Mouse (Mus musculus) erythroblast, embryonic 14.5 days (primary cell): ENCODE data around the gene Ctc1. TPM values are rescaled to one million over a fixed set of nuclear protein-coding genes. Genes with fewer than 3 reads are reported as not detected.
A peak's percentile ranks its signal among the peaks of the same experiment; 100 is the strongest.

Source experiments
- H3K27me3 ChIP-seq: 2 replicates; pipeline ENCODE4 v1.6.1; 2012; ENCODE audit warnings: inconsistent platforms; ENCODE audit not compliant: control insufficient read depth
- H3K36me3 ChIP-seq: 2 replicates; pipeline ENCODE4 v1.6.1; 2012; ENCODE audit warnings: mild to moderate bottlenecking, inconsistent platforms; ENCODE audit not compliant: control insufficient read depth
- H3K4me1 ChIP-seq: 2 replicates; pipeline ENCODE4 v1.6.1; 2012; ENCODE audit warnings: inconsistent platforms; ENCODE audit not compliant: control insufficient read depth
- H3K4me3 ChIP-seq: replicated peaks from 2 replicates; pipeline ENCODE3; 2012; ENCODE audit warnings: moderate library complexity, mild to moderate bottlenecking, inconsistent platforms
- H3K9me3 ChIP-seq: 2 replicates; pipeline ENCODE4 v1.6.1; 2012; ENCODE audit warnings: low read length, inconsistent platforms, mixed read lengths; ENCODE audit not compliant: control insufficient read depth
- GATA1 ChIP-seq: IDR thresholded peaks from 2 replicates; pipeline ENCODE4 v1.6.1; 2012; ENCODE audit warnings: low read length, inconsistent platforms, mixed read lengths
- TAL1 ChIP-seq: IDR thresholded peaks from 3 replicates; pipeline ENCODE4 v1.6.1; 2012; ENCODE audit warnings: low read length, inconsistent platforms, mixed read lengths
- polyA plus RNA-seq: library from polyadenylated mRNA; stranded (reverse); fragments of >175 nt; gene quantifications from 2 replicates; pipeline ENCODE4 v1.2.3, GENCODE M21; 2012

The Ctc1 gene
- polyA plus RNA-seq, 1 experiment = 13.5 TPM

- peaks cover 57% of the 10 kb centered on the region for H3K4me1 ChIP-seq
- no peak for TF ChIP-seq TAL1
- TF ChIP-seq GATA1 = no peak
- H3K27me3 ChIP-seq = no peaks in the 10 kb centered on the region
- peak overlapping the region; percentile 77 for H3K4me3 ChIP-seq
- no peaks in the 10 kb centered on the region for H3K9me3 ChIP-seq
- H3K36me3 ChIP-seq = peaks cover 19% of the 10 kb centered on the region
Measured at GRCm38 (mm10) chr11:69058265-69058664, 42.6 kb downstream of the Ctc1 start.

GRCm38 (mm10) chr11:69058729-69059356, 43.1 kb downstream of the Ctc1 start:
- H3K36me3 ChIP-seq = peaks cover 13% of the 10 kb centered on the region
- H3K4me1 ChIP-seq = peaks cover 57% of the 10 kb centered on the region
- TF ChIP-seq GATA1 (no peak), TAL1 (no peak)
- peak overlapping the region; percentile 77 for H3K4me3 ChIP-seq
- H3K9me3 ChIP-seq = no peaks in the 10 kb centered on the region
- no peaks in the 10 kb centered on the region for H3K27me3 ChIP-seq

DNA sequence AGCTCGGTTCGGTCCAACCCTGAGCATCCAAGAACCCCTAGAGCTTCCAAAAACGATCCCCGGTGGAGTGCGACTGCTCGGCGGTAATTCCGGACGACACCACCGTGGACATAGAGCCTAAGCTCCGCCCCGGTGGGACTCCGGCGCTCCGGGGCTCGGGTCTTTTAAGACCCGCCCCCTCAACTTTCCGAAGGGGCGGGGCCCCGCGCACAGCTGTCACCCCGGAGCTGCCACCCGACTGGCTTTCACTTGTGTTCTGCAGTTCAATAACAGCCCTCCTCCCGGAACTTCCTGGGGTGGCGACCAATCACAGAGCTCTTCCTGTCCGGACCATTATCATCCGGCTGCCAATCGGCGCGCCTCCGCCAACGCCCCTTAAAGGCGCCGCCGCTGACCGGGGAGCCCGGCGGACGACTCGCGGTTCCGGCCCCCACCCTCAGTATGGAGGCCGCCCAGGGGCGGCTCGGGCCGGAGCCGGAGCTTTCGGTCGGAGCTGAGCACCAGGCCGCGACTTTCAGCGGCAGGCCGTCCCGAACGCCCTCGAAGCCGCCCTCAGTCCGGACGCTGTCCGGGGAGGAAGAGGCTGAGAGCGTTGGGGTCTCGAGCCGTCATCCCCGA, 43.8 kb downstream of the Ctc1 start, which contains the start of gene Borcs6:
Borcs6 (plus strand) TSS at position 361 of the 618 bp plus-strand sequence.
- peaks cover 60% of the 10 kb centered on the region for H3K4me1 ChIP-seq
- no peaks in the 10 kb centered on the region for H3K27me3 ChIP-seq
- TF ChIP-seq TAL1 (no peak), GATA1 (no peak)
- no peaks in the 10 kb centered on the region for H3K9me3 ChIP-seq
- H3K36me3 ChIP-seq = peaks cover 7% of the 10 kb centered on the region
- H3K4me3 ChIP-seq = peak within 1 kb of the TSS; percentile 77

DNA sequence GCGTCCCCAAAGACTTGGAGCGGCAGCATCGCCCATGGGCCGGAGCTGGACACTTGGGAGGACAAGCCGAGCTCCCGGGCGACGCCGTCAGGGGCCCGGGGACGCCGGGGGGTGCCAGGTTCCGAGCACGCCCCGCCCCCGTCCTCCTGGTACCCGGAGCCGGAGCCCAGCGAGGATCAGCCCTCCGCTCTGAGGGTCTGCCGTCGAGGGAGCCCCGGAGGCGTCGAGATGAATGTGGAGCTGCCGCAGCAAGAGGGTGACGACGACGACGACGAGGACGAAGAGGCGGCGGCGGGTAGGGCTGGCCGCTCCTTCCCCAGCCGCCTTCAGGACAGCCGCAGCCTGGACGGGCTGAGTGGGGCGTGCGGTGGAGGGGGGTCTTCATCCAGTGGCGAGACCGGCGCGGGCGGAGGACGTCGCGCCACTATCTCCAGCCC, 44.3 kb downstream of the Ctc1 start:
- H3K4me1 ChIP-seq = peaks cover 64% of the 10 kb centered on the region
- no peaks in the 10 kb centered on the region for H3K27me3 ChIP-seq
- no peaks in the 10 kb centered on the region for H3K9me3 ChIP-seq
- no peak for TF ChIP-seq GATA1
- no peak for TF ChIP-seq TAL1
- H3K4me3 ChIP-seq = peak overlapping the region; percentile 77
- peaks cover 6% of the 10 kb centered on the region for H3K36me3 ChIP-seq

DNA sequence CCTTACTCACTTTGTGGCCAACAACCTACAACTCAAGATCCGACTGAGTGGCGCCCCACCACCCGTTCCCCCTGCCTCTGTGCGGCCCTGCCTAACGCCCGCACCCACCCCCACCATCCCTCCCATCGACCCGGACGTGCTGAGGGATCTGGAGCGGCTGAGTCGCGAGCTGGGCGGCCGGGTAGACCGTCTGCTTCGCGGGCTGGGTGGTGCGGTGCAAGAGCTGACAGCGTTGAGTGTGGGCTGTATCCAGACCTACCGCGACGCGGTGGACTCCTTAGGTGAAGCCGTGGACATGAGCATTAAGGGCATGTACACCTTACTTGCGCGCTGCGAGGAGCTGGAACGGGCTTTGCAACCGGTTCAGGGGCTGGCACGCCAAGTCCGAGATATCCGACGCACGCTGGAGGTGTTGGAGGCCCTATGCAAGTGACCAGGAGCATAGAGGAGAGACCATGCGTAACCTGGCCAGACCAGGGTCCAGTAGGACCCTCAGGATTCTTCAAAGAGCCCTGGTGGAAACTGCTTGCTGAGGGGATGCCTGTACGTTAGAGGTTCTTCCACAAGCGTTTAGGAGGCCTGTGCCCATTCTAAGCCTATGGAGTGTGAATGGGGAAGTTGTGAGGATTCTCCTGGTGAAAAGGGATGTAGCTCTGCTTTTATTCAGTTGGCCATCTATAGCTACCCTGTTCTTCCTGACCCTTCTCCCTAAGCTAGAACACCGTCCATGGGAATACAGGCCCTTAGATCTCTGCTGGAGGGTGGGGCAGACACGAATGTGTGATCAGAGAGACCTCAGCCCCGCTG, 44.9 kb downstream of the Ctc1 start:
- Histone ChIP-seq H3K36me3 (no peaks in the 10 kb centered on the region), H3K9me3 (no peaks in the 10 kb centered on the region), H3K4me3 (peak overlapping the region; percentile 77), H3K27me3 (no peaks in the 10 kb centered on the region), H3K4me1 (peaks cover 63% of the 10 kb centered on the region)
- no peak for TF ChIP-seq TAL1
- TF ChIP-seq GATA1 = no peak

DNA sequence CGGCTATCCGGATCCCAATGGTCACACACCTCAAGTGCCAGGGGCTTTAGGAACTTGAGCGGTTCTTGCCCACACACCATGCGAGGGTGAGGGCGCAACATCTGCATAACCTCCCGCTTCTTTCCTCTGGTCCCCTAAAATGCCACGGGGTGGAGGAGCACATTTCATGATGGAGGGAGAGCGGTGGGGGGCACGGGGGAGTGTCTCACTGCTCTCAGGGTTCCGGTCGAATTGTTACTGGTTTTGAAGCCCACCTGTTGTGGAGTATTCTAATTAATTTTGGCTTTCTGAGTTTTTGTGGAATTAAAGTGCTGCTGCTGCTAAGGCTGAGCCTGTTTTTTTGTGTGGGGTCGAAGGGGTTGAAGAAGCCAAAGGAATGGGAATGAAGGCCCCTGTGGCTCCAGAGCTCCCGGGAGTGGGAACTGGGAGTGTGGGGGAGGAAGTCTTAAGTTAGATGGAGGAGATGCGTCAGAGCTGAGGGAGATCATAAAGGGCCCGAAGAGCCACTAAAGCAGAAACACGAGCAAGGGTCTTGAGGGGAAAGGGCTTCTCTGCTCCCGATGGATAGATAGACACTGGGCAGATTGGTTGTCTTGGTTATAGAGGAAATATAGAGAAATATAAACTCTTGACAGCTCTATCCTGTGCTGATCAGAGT, 45.7 kb downstream of the Ctc1 start:
- peaks cover 71% of the 10 kb centered on the region for H3K4me1 ChIP-seq
- H3K9me3 ChIP-seq = no peaks in the 10 kb centered on the region
- no peaks in the 10 kb centered on the region for H3K27me3 ChIP-seq
- peak overlapping the region; percentile 77 for H3K4me3 ChIP-seq
- H3K36me3 ChIP-seq = no peaks in the 10 kb centered on the region
- no peak for TF ChIP-seq TAL1

GRCm38 (mm10) chr11:69062194-69062760, 46.6 kb downstream of the Ctc1 start:
- TF ChIP-seq GATA1 (no peak), TAL1 (no peak)
- Histone ChIP-seq H3K4me1 (peaks cover 80% of the 10 kb centered on the region), H3K4me3 (peak overlapping the region; percentile 80), H3K27me3 (no peaks in the 10 kb centered on the region), H3K9me3 (no peaks in the 10 kb centered on the region), H3K36me3 (no peaks in the 10 kb centered on the region)

GRCm38 (mm10) chr11:69062761-69063224, 47.1 kb downstream of the Ctc1 start:
- Histone ChIP-seq H3K4me3 (peak overlapping the region; percentile 80), H3K4me1 (peaks cover 82% of the 10 kb centered on the region), H3K27me3 (no peaks in the 10 kb centered on the region), H3K9me3 (no peaks in the 10 kb centered on the region), H3K36me3 (no peaks in the 10 kb centered on the region)
- TF ChIP-seq TAL1 = no peak
